Mouse (Mus musculus) liver, postnatal 0 days (tissue): ENCODE data around the gene Gtf2h3.

Experiments
- CTCF ChIP-seq: sonication (generic); IDR thresholded peaks from 2 replicates; pipeline ENCODE4 v1.5.1; 2016; ENCODE audit warnings: antibody characterized with exemption, low read depth
- EP300 ChIP-seq: IDR thresholded peaks from 2 replicates; pipeline ENCODE4 v1.6.1; 2016; ENCODE audit warnings: antibody characterized with exemption, low read depth, mild to moderate bottlenecking

- TF ChIP-seq CTCF (peak; percentile 80), EP300 (no peak)
Measured at GRCm38 (mm10) chr5:124602349-124602748, 23.4 kb downstream of the Gtf2h3 start.
